Mouse (Mus musculus) testis, adult 2 months (tissue): ENCODE results near the gene 2610507B11Rik.

Source experiments
- CTCF ChIP-seq: fragments of 200-500 bp; IDR thresholded peaks from 2 replicates; pipeline ENCODE4 v1.5.1; 2012; ENCODE audit warnings: low read depth, mild to moderate bottlenecking, inconsistent platforms, low read length, moderate library complexity; ENCODE audit not compliant: control insufficient read depth, insufficient read depth, insufficient replicate concordance
- POLR2A ChIP-seq: fragments of 200-500 bp; IDR thresholded peaks from 2 replicates; pipeline ENCODE4 v1.6.1; 2012; ENCODE audit warnings: low read depth, mild to moderate bottlenecking, inconsistent platforms, low read length, moderate library complexity; ENCODE audit not compliant: control insufficient read depth

GRCm38 (mm10) chr11:78300917-78301316 lies 39.4 kb downstream of the 2610507B11Rik start:
- no peak for TF ChIP-seq CTCF
- no peak for TF ChIP-seq POLR2A
